Mouse (Mus musculus): ENCODE data around the gene Shmt2. TPM values are rescaled to one million over a fixed set of nuclear protein-coding genes. Genes with fewer than 3 reads are reported as not detected.

Shmt2 gene
- polyA plus RNA-seq, 1 experiment from 2014 or later: 111 TPM

- no peak overlapping the region for H3K27ac ChIP-seq
- no peaks in the 10 kb centered on the region for H3K36me3 ChIP-seq
- H3K4me1 ChIP-seq: peaks cover 65% of the 10 kb centered on the region
- H3K9ac ChIP-seq: no peak overlapping the region
- peak; percentile 59 for ATAC-seq (replicated peaks; ENCODE audit: low FRiP score)
- under 1% methylated on average over 35 of the region's 35 CpGs for WGBS
- H3K9me3 ChIP-seq (replicated peaks): no peaks in the 10 kb centered on the region
- H3K4me2 ChIP-seq: peak overlapping the region; percentile 78
- peaks cover 74% of the 10 kb centered on the region for H3K27me3 ChIP-seq
- H3K4me3 ChIP-seq (replicated peaks): peak overlapping the region; percentile 45
Measured at GRCm38 (mm10) chr10:127509051-127509836, 13.0 kb downstream of the Shmt2 start.

GRCm38 (mm10) chr10:127508239-127508638 lies 14.0 kb downstream of the Shmt2 start:
- Histone ChIP-seq H3K27ac (no peak overlapping the region), H3K9ac (no peak overlapping the region), H3K36me3 (0 out of 2 replicates have a peak, but pooled peaks cover 3% of the 10 kb centered on the region), H3K27me3 (peaks cover 64% of the 10 kb centered on the region), H3K9me3 (replicated peaks) (no peaks in the 10 kb centered on the region), H3K4me3 (replicated peaks) (peak overlapping the region; percentile 45), H3K4me1 (peaks cover 55% of the 10 kb centered on the region), H3K4me2 (peak overlapping the region; percentile 78)
- ATAC-seq (replicated peaks; ENCODE audit: low FRiP score): no peak
- WGBS: 4% methylated on average over 15 of the region's 15 CpGs

GRCm38 (mm10) chr10:127500894-127501893 lies 21.1 kb downstream of the Shmt2 start, which contains the start of gene Stac3:
TSS of gene Stac3 (plus strand) at chr10:127501686.
- H3K4me3 ChIP-seq (replicated peaks): no peak within 1 kb of the TSS
- ATAC-seq (replicated peaks; ENCODE audit: low FRiP score): no peak
- no peak within 1 kb of the TSS for H3K27ac ChIP-seq
- H3K27me3 ChIP-seq: no peaks in the 10 kb centered on the region
- H3K4me2 ChIP-seq: no peak within 1 kb of the TSS
- H3K4me1 ChIP-seq: no peaks in the 10 kb centered on the region
- no peak within 1 kb of the TSS for H3K9ac ChIP-seq
- 61% methylated on average over 12 of the region's 13 CpGs for WGBS
- no peaks in the 10 kb centered on the region for H3K9me3 ChIP-seq (replicated peaks)
- peaks cover 48% of the 10 kb centered on the region for H3K36me3 ChIP-seq

- WGBS: 80% methylated on average over 4 of the region's 4 CpGs
Measured at GRCm38 (mm10) chr10:127500042-127500441, 22.2 kb downstream of the Shmt2 start.

GRCm38 (mm10) chr10:127499516-127499915 lies 22.7 kb downstream of the Shmt2 start:
- Histone ChIP-seq H3K27ac (no peak overlapping the region), H3K36me3 (peaks cover 63% of the 10 kb centered on the region), H3K4me1 (no peaks in the 10 kb centered on the region), H3K27me3 (no peaks in the 10 kb centered on the region), H3K9ac (no peak overlapping the region), H3K4me3 (replicated peaks) (no peak overlapping the region), H3K4me2 (no peak overlapping the region), H3K9me3 (replicated peaks) (no peaks in the 10 kb centered on the region)
- no peak for ATAC-seq (replicated peaks; ENCODE audit: low FRiP score)
- WGBS: 40% methylated on average over 5 of the region's 5 CpGs

More at GRCm38 (mm10) chr10:127500042-127500441, 22.2 kb downstream of the Shmt2 start:
- Histone ChIP-seq H3K27me3 (no peaks in the 10 kb centered on the region), H3K4me3 (replicated peaks) (no peak overlapping the region), H3K9me3 (replicated peaks) (no peaks in the 10 kb centered on the region), H3K36me3 (peaks cover 58% of the 10 kb centered on the region), H3K9ac (no peak overlapping the region), H3K4me1 (no peaks in the 10 kb centered on the region), H3K27ac (no peak overlapping the region), H3K4me2 (no peak overlapping the region)
- ATAC-seq (replicated peaks; ENCODE audit: low FRiP score): no peak

GRCm38 (mm10) chr10:127496156-127496555 lies 26.1 kb downstream of the Shmt2 start:
- ATAC-seq (replicated peaks; ENCODE audit: low FRiP score): no peak
- no peak overlapping the region for H3K4me3 ChIP-seq (replicated peaks)
- 81% methylated on average over 3 of the region's 3 CpGs for WGBS
- H3K9ac ChIP-seq: no peak overlapping the region
- no peaks in the 10 kb centered on the region for H3K9me3 ChIP-seq (replicated peaks)
- H3K36me3 ChIP-seq: peaks cover 93% of the 10 kb centered on the region
- H3K27me3 ChIP-seq: no peaks in the 10 kb centered on the region
- H3K4me1 ChIP-seq: no peaks in the 10 kb centered on the region
- no peak overlapping the region for H3K27ac ChIP-seq
- no peak overlapping the region for H3K4me2 ChIP-seq

- Histone ChIP-seq H3K36me3 (peaks cover 82% of the 10 kb centered on the region), H3K27me3 (no peaks in the 10 kb centered on the region), H3K9me3 (replicated peaks) (no peaks in the 10 kb centered on the region), H3K27ac (no peak overlapping the region), H3K4me1 (peaks cover 8% of the 10 kb centered on the region; the same call in 1 of the 2 replicates), H3K9ac (no peak overlapping the region), H3K4me2 (no peak overlapping the region), H3K4me3 (replicated peaks) (no peak overlapping the region)
- no peak for ATAC-seq (replicated peaks; ENCODE audit: low FRiP score)
- 83% methylated on average over 3 of the region's 3 CpGs for WGBS
Measured at GRCm38 (mm10) chr10:127492118-127492517, 30.1 kb downstream of the Shmt2 start.

- no peak overlapping the region for H3K4me3 ChIP-seq (replicated peaks)
- H3K9me3 ChIP-seq (replicated peaks): no peaks in the 10 kb centered on the region
- H3K4me1 ChIP-seq: peaks cover 8% of the 10 kb centered on the region; the same call in 1 of the 2 replicates
- no peak overlapping the region for H3K9ac ChIP-seq
- no peak for ATAC-seq (replicated peaks; ENCODE audit: low FRiP score)
- H3K27me3 ChIP-seq: no peaks in the 10 kb centered on the region
- peaks cover 77% of the 10 kb centered on the region for H3K36me3 ChIP-seq
- 78% methylated on average over 8 of the region's 8 CpGs for WGBS
- no peak overlapping the region for H3K4me2 ChIP-seq
- H3K27ac ChIP-seq: no peak overlapping the region
Measured at GRCm38 (mm10) chr10:127491128-127491512, 31.1 kb downstream of the Shmt2 start.

- peak; percentile 58; the same call in 1 of the 2 replicates for ATAC-seq (replicated peaks; ENCODE audit: low FRiP score)
Measured at GRCm38 (mm10) chr10:127490160-127491127, 31.8 kb downstream of the Shmt2 start.

GRCm38 (mm10) chr10:127488856-127489255 lies 33.4 kb downstream of the Shmt2 start:
- no peaks in the 10 kb centered on the region for H3K9me3 ChIP-seq (replicated peaks)
- H3K27ac ChIP-seq: no peak overlapping the region
- H3K4me2 ChIP-seq: no peak overlapping the region
- H3K27me3 ChIP-seq: no peaks in the 10 kb centered on the region
- no peak overlapping the region for H3K4me3 ChIP-seq (replicated peaks)
- peaks cover 8% of the 10 kb centered on the region; the same call in 1 of the 2 replicates for H3K4me1 ChIP-seq
- peaks cover 75% of the 10 kb centered on the region for H3K36me3 ChIP-seq
- WGBS: 80% methylated on average over 7 of the region's 7 CpGs
- H3K9ac ChIP-seq: no peak overlapping the region
- no peak for ATAC-seq (replicated peaks; ENCODE audit: low FRiP score)

More at GRCm38 (mm10) chr10:127490160-127491127, 31.8 kb downstream of the Shmt2 start:
- H3K36me3 ChIP-seq: peaks cover 75% of the 10 kb centered on the region
- no peak overlapping the region; the same call in 1 of the 2 replicates for H3K27ac ChIP-seq
- H3K27me3 ChIP-seq: no peaks in the 10 kb centered on the region
- WGBS: 57% methylated on average over 18 of the region's 18 CpGs
- no peaks in the 10 kb centered on the region for H3K9me3 ChIP-seq (replicated peaks)
- H3K9ac ChIP-seq: no peak overlapping the region
- H3K4me3 ChIP-seq (replicated peaks): no peak overlapping the region
- H3K4me1 ChIP-seq: peaks cover 8% of the 10 kb centered on the region; the same call in 1 of the 2 replicates
- H3K4me2 ChIP-seq: no peak overlapping the region

- Histone ChIP-seq H3K27ac (no peak overlapping the region), H3K4me3 (replicated peaks) (no peak overlapping the region), H3K36me3 (peaks cover 80% of the 10 kb centered on the region), H3K4me2 (no peak overlapping the region), H3K9me3 (replicated peaks) (no peaks in the 10 kb centered on the region), H3K9ac (no peak overlapping the region), H3K4me1 (peaks cover 3% of the 10 kb centered on the region; the same call in 1 of the 2 replicates), H3K27me3 (no peaks in the 10 kb centered on the region)
- 82% methylated on average over 10 of the region's 10 CpGs for WGBS
- ATAC-seq (replicated peaks; ENCODE audit: low FRiP score): no peak
Measured at GRCm38 (mm10) chr10:127485235-127485634, 37.0 kb downstream of the Shmt2 start.

Measured in kidney, embryonic 15.5 days (tissue).